Mouse (Mus musculus) gastrocnemius, postnatal 10 days (tissue): Measurements from ENCODE around the gene Zfp109. TPM values are rescaled to one million over a fixed set of nuclear protein-coding genes. Genes with fewer than 3 reads are reported as not detected.
"Not testable (repeated sequence)": the region's sequence is repeated elsewhere in the genome, so short reads cannot be mapped to it uniquely, and the experiment has no call there.

Experiments used
- DNase-seq: peaks from one replicate; pipeline ENCODE4 v3.0.0; 2021; ENCODE audit warnings: mixed read lengths
- long read RNA-seq, 2 experiments: library from polyadenylated mRNA; stranded (forward); transcript quantifications; one replicate each; pipeline ENCODE4 v2.0.0; 2021
- total RNA-seq, 2 experiments: library from RNA; stranded (reverse); gene quantifications; 2 replicates each; pipeline ENCODE4 v1.2.3; 2021

Zfp109 gene
- total RNA-seq, result 1 to 10 TPM; 1.6 to 2.4 TPM
- long read RNA-seq, experiment 1, partial matches to known transcripts, result 0 of 1 reads
- long read RNA-seq, experiment 1, other reads (novel, unspliced or antisense), result 1 of 1 reads
- long read RNA-seq, experiment 2, partial matches to known transcripts, result 0 of 1 reads
- long read RNA-seq, experiment 2, other reads (novel, unspliced or antisense), result 0 of 1 reads

DNA sequence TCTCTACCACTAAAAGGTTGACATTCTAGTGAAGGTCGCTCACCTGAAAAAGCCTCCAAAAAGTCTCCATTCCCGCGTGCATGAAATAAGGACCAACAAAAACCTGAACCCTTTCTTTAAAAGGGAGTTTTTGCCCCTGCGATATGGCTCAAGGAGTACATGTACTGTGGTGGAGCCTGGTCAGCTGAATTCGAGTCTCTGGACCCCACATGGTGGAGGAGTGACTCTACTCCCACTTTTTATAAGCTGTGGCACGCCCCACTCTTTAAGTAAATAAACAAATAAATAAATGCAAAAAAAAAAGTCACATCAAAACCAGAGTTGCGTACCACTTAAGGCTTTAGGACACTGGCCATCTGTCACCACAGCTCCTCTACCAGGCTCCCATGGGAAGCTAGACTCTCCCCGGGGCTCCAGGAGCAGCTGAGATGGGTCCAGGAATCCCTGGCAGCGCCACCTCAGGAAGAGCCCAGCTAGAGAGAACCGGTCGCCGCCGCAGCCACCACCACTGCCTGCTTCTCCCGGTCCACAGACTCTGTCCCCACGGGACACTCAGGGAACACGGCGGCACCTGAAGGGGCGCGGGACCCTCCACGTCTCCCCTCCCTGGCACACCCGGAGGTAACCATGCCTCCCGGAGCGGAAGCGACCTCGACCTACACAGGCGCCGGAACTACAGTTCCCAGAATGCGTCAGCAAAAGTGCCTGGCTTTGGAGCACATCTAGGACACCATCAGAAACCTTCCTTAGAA is at the start of gene Zfp109:
TSS of gene Zfp109 (minus strand) at position 521 of the 752 bp plus-strand sequence.
- peak; percentile 33 for DNase-seq

DNA sequence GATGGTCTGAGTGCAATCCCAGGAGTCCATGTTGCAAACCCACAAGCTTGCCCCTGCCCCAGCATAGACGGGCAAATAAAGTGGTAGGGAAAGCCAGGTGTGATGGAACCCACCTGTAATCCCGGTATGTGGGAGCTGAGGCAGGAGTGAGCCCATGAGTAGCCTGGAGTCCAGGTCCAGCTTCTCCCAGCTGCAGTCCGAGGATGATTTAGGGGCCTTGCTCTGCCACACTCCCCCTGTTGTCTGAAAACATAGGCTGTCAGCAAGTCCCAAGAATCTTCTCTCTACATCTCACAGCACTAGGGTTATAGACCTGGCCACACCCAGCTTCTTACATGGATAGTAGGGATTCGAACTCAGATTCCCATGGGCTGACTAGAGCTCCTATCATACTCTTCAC is 49.6 kb upstream of the Zfp109 start:
- no peak for DNase-seq

DNA sequence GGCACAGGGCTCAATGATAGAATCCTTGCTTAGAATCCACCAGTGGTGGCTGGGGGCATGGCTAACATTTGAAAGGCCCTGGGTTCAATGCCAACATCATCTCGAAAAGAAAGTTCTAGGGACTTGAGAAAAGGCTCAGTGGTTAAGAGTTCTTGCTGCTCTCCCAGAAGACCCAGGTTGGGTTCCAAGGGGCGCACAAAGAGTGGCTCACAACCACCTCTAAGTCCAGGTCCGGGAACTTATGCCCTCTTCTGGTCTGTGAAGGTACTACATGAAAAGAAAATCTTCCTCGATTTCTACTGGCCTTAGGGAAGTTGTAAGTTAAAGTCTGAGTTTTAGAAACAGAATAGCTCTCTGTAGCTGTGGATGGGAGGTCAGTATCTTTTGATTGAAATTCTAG is 48.7 kb upstream of the Zfp109 start:
- no peak for DNase-seq

DNA sequence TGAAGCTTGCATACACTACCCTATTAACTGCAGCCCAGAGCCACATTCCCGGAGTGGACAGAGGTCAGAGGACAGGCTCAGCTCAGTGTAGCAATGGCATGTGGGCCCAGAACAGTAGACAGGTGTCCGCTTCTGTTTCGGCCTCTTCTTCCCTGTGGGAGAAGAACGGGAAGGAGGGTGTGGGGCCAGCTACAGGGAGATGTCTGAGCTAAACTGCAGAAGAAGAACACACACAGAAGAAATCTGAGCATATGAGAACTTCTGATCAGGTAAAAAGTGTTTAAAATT is 43.4 kb upstream of the Zfp109 start:
- no peak for DNase-seq

DNA sequence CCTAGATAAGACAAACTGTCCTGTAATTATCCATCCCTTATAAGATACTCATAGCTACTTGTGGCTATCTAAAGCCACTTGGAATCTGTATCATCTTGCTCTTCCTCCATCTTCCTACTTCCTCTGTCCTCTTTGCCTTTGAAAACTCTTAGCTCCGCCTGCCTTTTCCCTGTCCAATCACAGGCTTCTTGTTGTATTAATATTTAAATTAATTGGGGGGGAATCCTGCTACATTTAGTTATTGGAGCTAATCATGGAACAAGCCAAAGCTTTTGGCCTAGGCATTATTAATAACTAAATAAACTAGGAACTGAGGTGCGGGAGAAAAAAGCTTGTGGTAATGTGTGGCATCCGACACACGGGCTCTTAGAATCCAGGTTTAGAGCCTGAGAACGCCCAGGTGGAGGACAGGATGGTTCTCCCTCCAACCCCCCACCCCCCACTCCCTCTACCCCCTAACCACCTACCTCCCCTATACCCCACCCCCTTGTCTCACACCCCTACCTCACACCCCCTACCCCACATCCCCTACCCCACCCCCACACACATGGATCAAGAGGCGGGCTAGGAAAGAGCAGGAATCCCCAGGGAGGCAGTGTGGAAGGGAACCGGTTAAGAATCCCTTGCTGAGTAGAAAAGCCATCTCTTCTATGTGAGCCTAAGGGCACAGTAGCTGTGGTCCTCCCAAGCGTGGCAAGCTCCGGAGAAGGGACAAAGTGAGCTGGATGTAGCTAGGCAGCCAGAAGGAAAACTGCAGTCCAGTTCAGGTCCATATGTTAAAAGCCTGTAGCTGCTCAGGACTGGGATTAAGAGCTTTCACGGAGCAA is 42.9 kb upstream of the Zfp109 start:
- DNase-seq, result no peak

DNA sequence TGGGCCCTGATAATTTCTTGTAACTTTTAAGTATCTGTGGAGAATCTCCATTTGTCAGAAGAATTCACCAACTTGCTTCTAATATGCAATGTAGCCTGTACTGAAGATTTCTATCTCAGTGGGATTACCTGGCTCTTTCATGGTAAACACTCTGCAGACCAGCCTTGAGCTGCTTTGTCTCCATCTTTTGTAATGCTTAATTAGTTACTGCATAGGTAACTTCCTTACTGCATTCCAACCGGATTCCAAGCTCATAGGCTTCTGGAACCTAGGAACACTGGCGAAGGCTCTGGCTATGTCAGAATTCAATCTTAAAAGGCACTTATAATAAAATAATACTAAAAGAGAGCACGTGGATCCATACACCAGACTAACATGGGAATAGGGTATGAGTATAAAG is 41.4 kb upstream of the Zfp109 start:
- not testable (repeated sequence) for DNase-seq

DNA sequence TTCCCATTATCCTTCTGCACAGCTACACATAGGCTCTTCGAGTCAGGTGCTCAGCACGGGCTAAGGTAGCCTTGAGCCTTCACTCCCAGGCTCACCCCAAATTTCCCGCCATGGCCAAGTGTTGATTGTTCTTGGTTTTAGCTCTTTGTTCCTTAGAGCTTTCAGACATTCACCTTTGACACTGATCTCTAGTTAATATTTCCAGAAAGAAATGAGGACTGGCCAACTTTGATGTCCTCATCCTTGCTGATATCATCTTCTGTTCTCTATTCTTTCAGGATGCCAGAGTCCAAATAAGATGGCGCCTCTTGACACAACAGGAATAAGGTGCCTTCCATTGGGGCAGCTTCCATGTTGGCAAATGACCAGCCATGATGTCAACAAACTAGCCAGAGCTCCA is 37.1 kb upstream of the Zfp109 start:
- DNase-seq, result no peak

DNA sequence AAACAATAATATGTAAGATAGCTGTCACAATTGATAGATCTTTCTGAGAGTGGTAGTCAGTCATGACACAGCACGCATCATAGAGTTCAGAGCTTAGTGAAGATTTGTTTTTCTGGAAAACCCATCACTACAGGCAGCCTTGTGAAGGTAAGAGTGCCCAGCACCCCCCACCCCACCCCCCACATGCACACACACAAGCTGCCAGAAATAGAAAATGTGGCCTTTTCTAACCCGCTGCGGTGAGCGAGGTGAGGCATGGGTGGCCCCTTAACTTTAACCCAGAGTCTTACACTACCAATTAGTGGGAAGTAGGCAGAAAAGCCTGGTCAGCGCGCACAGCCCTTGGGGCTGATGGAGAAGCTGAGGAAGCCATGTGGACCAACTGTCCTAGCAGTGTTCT is 33.8 kb upstream of the Zfp109 start:
- no peak for DNase-seq

DNA sequence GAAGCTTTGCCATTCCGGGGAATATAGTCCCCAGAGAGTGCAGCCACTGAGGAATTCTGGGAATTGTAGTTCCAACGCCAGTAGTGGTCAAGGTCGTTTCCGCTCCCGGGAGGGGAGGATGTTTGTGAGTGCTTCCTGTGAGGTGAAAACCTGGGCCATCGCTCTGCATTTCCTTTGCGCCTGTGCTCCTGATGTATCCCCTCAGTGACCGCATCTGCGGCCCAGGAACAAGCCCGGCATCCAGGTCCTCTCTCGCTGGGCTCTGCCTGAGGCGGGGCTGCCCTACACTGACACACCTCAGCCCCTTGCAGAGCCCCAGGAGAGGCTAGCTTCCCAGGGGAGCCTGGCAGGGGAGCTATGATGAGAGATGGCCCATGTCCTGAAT is 32.9 kb upstream of the Zfp109 start, which contains the start of gene Zfp93:
TSS of gene Zfp93 (plus strand) at position 133 of the 385 bp plus-strand sequence.
- DNase-seq, result peak; percentile 44

DNA sequence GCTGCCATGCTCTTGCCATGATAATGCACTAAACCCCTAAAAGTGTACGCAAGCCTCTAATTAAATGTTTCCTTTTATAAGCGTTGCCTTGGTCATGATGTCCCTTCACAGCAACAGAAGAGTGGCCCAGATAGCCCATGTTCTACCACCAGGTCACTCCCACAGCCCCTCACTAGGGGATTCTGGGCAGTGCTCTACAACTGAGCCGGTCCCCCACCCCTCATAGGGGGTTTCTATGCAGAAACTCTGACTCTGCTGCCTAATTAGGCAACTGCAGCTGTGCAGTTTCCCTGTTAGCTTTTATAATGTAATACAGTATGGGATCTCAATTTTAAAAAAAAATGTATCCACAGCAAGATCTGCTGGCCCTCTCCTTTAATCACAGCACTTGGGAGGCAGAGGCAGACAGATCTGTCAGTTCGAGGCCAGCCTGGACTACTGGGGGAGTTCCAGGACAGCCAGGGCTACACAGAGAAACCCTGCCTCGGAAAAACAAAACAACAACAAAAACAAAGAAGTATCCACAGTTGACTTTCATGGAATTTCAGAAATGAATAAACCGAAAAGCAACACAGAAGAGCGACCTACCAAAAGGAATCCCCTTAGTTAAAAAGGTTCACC is 32.4 kb upstream of the Zfp109 start:
- no peak for DNase-seq

DNA sequence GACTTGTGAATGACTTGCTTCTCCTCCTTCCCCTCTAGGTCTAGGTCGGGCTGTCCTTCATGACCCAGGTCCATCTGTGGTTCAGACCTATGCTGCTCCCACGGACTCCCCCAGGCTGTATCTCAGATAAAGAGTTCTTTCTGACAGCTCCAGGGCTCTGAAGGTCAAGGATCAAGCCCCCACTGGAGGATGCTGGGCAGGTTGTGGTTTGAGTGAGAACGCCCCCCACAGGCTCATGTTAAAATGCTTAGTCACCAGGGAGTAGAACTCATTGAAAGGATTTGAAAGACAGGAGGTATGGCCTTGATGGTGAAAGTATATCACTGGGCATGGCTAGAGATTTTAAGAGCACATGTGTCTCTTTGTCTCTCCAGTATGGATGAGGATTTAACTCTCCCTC is 31.9 kb upstream of the Zfp109 start:
- DNase-seq, result no peak

DNA sequence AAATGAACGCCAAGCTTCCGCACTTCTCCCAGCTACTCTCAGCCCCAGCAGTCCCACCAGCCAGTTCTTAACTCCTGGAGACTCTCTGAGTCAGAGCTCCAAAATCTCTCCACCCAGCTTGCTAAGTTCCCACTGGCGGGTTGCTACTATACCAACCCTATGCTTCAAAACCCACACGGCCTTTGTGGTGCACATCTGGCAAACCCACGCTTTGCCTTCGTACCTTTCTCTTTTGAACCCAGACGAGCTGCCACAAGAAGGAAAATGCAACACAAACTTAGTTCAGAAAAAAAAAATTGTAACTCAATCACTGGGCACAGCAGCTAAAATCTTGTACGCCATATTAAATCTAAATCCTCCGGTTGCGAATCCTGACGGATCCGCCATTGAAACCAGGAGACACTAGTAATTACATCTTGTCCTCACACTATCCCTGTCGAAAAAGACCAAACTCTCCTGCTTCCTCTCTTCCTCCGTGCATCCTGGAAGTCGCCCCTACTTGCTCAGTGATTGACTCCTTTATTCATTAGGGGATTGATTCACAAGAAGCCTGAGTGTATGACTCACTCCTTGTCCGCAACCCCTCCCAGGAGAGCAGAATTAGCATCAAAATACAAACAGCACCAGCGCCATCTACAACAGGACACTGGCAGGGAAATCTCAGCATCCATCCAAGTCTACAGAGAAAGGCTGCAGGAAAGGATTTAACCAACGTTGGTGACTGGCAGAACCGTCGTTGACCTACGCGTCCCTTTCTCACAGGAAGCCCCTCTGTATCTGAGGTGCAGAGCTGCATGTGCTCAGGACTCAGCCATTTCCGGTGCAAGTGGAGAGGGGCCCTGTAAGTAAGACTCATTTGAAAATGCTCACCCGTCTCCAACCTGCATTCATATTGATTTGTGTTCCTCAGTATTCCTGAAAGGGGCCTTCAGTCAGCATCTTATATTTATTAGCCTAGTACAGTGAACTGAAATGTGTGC is 31.1 kb upstream of the Zfp109 start:
- no peak for DNase-seq

DNA sequence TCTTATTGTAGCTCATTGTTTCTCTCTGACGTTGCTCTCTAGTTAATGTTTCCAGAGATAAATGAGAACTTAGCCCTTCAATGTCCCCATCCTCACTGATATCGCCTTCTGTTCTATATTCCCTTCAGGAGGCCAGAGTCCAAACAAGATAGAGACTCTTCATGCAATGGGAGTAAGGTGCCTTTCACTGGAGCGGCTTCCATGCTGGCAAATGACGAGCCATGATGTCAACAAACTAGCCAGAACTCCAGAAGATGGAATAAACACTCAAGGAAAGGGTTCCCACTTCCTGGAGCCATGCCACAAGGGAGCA is 22.6 kb upstream of the Zfp109 start:
- no peak for DNase-seq

DNA sequence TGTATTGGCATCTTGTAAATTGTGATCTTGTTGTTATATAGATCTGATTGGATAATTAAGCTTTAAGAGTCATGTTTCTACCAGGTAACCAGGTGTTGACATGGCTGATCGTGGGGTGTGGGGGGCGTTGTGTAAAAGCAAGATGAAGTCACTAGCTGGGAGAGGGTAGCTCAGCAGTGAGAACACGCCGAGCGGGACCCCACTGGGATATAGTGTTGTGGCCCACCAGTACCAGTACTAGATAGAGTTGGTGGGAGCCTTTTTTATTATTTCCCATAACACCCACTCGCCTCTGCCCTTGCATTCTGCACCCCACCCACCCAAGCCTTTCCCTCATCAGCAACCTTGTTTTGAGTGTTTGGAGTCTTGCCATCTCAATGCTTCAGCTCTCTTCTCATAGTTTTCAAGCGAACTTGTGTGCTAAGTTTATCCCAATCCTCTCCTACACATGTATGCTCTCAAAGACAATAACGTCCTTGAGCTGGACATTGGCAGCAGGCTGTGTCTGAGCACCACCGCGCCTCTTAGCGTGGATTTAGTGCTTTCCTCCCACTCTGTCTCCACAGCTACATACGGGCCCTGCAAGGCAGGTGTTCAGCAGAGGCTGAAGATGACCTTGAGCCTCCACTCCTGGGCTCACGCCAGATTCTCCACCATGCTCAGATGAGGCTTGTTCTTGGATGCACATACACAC is 22.1 kb upstream of the Zfp109 start:
- no peak for DNase-seq

DNA sequence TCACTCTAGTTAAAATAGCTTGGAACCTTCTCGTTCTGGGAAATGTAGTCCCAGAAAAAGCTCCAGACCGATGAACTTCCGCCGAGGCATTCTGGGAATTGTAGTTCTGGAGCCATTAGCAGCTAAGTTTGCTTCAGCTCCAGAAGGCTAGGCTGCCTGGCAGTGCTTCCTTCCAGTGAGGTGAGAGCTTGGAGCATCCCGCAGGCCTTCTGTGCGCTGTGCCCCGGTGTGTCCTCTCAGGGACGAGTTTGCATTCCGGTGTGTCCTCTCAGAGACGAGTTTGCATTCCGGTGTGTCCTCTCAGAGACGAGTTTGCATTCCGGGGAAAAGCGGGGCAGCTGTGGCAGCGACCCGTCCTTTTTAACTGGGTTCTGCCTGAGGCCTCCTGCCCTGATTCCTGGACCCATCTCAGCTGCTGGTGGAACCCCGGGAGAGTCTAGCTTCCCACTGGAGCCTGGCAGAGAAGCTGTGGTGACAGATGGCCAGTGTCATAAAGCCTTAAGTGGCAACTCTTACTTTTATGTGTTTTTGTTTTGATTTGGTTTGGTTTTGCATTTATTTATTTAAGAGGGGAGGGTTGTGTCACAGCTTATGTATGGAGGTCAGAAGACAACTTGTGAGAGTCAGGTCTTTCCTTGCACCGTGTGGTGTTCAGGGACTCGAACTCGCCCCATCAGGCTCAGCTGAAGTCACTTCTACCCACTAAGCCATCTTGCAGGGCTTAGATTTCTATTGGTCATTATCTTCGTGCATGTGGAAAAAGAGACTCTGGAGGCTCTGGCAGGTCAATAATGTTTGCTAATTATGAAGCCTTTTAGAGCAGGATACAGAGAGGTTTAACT is 17.5 kb upstream of the Zfp109 start, which contains the start of gene Zfp108:
TSS of gene Zfp108 (plus strand) at position 162 of the 842 bp plus-strand sequence.
- DNase-seq, result peak; percentile 65

DNA sequence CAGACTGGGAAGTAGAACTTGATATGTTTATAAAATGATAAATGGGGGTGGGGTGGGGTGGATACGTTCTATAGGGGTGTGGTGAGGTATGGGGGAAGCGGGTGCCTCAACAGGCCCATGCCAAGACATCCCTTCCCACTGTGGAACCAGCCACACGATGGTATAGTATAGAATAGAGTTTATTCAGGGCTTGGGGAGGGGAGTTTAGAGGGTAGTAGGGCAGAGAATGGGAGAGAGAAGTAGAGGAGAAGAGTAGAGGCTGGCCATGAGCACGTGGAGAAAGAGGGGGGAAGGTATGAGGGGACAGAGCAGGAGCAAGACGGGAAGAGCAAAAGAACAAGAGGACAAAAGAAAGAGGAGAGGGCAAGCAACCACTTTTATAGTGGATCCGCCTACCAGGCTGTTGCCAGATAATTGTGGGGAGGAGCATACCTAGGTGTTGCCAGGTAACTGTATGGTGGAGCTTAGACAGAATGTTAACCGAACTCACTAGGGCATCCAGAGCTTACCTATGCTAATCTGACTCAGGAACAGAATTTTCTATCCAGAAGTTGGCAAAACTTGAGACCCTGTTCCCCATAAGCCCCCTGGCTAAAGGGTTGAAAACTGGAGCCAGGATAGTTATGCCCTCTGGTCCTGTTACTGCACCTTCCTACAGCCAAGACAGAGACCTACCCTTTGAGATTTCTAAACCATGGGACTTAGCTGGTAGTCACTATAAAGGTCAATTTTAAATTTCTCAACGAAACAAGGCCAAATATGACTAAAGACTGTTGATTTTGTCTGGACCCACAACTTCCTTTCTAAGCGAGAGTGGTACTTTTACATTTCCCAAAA is 16.6 kb upstream of the Zfp109 start:
- DNase-seq, result no peak

DNA sequence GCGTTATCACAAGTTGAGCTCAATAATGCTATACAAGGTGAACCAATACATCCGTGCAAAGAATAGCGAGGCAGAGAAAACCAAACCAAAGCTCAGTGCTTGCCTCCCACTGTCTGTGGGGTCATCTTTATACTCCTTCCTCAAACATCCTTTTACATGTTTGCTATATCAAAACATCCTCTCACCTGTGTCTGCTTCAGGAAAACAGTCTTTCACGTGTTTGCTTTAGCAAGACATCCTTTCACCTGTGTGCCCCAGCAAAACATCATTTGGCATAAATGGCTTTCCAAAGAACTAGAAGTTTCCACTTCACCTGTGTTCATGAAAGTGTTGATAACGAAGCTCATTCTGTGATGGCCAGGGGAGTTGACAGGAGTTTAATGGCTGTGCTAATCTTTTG is 26.0 kb downstream of the Zfp109 start, which contains the start of gene Zfp111:
TSS of gene Zfp111 (minus strand) at position 101 of the 400 bp plus-strand sequence.
- DNase-seq, result no peak

DNA sequence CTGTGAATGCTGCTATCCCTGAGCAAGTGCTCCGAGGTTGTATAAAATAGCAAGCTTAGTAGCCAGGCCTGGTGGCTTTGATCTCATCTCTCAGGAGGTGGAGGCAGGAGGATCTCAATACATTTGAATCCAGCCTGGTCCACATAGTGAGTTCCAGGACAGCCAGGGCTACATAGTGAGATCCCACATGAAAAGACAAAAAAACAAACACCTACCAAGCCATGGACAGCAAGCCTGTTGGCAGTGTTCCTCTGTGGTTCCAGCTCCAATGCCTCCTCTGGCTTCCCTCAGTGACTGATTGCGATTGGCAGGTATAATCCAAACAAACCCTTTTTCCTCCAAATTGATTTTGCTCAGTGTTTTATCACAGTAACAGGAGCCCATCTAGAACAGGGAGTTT is 27.1 kb downstream of the Zfp109 start:
- no peak for DNase-seq

DNA sequence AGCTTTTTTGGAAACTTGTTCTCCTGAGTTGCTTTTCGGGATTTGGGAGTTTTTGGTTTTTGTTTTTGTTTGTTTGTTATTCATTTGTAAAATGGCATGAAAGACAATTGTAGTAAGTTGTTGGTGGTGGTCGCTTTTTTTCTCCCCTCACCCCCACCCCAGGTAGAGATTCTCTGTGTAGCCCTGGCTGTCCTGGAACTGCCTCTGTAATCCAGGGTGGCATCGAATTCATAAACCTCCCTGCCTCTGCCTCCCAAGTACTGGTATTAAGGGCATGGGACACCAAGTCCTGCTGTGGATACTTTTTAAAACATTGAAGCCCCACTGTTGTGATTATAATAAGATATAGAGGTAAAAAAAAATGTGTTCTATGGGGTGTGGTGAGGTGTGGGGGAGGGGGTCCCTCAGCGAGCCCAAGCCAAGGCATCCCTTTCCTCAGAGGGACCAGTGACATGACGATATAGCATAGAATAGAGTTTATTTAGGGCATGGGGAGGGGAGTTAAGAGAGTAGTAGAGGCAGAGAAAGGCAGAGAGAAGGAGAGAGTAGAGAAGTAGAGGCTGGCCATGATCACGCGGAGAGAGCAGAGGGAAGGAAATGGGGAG is 29.0 kb downstream of the Zfp109 start:
- DNase-seq, result no peak
